Mouse (Mus musculus): ENCODE measurements around the gene Fam173a.

Fam173a gene

GRCm38 (mm10) chr17:25792615-25793014 is at the start of gene Fam173a:
Fam173a (minus strand) TSS chr17:25792901.
- no peak for DNase-seq

DNA sequence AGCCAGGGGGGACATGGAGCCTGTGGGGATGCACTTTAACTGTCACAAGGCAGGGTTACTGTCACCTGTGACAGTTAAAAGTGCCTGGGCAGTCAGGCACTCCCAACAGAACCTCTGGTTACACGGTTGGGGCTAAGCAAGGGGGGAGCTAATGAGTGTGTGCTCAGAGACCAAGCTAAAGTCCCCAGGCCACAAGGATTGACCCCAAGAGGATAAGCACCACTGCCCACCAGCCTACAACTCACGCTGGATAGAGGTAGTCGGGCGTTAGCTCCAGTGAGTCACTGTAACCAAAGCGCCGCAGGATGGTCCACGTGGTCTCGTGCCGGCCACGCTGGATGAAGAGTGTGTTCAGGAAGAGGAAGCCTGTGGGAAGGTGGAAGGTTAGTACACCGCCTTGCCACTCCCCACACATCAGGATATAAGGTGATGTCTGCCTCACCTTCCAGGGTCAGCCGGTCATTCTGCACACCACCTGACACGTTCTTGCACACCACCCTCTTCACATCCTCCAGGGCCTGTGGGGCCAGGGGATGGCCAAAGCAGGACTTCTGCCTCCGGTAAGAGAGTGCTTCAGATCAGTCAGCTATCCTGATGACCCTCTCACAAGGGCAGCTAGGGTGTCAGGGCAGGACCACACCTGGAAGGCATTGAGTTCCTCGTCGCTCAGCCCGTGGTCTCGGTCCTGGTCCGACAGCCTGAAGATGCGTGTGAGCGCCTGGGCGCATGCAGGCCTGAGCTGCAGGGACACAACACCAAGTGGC is 48.6 kb upstream of the Fam173a start, which contains the start of gene Gm20683:
TSS of gene Gm20683 (minus strand) at position 647 of the 764 bp plus-strand sequence.
- DNase-seq = no peak

DNA sequence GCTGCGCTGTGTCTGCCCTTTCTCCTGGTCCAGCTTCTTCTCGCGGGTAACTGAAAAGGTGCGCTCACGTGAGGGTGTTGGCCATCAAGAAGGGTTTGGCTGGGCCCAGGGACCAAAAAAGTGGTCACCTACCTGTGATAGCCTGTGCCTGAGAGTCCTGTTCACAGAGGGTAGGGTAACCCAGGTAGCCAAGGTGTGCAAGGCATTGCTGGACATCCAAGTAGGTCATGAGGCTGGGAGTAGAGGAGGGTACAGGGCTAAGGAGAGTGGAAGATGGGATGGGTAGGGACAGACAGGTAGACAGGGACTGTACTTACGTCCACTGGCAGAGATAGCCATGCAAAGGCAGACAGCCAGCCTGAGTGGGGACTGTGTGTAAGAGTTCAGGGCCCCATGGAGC is 47.8 kb upstream of the Fam173a start:
- no peak for DNase-seq

- DNase-seq = no peak
These were observed 46.9 kb upstream of the Fam173a start for GRCm38 (mm10) chr17:25839455-25840235.

GRCm38 (mm10) chr17:25838904-25839303 is 46.2 kb upstream of the Fam173a start:
- DNase-seq = no peak

GRCm38 (mm10) chr17:25837533-25837932 is 44.8 kb upstream of the Fam173a start:
- DNase-seq = no peak

GRCm38 (mm10) chr17:25837076-25837410 is 44.3 kb upstream of the Fam173a start, which contains the start of gene Rhbdl1:
Rhbdl1 (minus strand) TSS chr17:25837295.
- peak; percentile 86 for DNase-seq

DNA sequence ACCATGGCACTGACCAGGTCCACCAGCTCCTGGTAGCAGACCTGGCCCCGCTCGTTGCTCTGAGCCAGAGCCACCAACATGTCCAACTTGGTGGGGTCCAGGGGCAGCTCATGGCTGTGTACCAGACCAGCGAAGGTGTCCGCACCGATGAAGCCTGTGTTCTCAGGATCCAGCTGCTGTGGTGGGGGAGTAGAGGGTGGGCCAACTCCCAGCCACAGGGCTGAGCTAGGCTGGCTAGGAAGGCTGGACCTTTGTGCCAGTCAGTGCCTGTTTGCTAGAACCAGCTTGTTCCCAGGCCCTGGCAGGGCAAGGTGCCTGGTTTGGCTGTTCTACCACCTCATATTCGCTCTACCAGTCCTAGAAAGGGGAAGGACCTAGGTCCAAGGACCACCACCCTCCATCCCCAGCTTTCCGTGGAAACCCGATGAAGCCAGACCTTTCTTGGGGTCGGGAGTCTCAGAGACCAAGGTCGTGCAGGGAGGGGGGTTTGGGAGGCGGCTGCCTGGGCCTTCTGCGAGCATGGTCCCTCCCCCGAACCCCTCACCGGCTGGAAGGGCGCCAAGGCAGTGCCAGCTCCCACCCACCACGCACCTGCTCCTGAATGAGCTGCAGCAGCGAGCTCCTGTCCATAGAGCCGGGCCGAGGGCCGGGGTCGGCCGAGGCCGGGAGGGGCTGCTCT is 43.8 kb upstream of the Fam173a start:
- DNase-seq = no peak

GRCm38 (mm10) chr17:25835816-25836215 is 43.1 kb upstream of the Fam173a start:
- DNase-seq = no peak

GRCm38 (mm10) chr17:25835301-25835700 is 42.6 kb upstream of the Fam173a start:
- DNase-seq = no peak

- DNase-seq = no peak
These were observed 42.0 kb upstream of the Fam173a start for GRCm38 (mm10) chr17:25834595-25835222.

GRCm38 (mm10) chr17:25833961-25834594 is 41.4 kb upstream of the Fam173a start:
- no peak for DNase-seq

GRCm38 (mm10) chr17:25833291-25833663 is 40.6 kb upstream of the Fam173a start, which contains the start of gene Stub1:
Stub1 (minus strand) TSS chr17:25833404.
- peak; percentile 86 for DNase-seq

GRCm38 (mm10) chr17:25832436-25833290 is 40.0 kb upstream of the Fam173a start:
- peak; percentile 99 for DNase-seq

DNA sequence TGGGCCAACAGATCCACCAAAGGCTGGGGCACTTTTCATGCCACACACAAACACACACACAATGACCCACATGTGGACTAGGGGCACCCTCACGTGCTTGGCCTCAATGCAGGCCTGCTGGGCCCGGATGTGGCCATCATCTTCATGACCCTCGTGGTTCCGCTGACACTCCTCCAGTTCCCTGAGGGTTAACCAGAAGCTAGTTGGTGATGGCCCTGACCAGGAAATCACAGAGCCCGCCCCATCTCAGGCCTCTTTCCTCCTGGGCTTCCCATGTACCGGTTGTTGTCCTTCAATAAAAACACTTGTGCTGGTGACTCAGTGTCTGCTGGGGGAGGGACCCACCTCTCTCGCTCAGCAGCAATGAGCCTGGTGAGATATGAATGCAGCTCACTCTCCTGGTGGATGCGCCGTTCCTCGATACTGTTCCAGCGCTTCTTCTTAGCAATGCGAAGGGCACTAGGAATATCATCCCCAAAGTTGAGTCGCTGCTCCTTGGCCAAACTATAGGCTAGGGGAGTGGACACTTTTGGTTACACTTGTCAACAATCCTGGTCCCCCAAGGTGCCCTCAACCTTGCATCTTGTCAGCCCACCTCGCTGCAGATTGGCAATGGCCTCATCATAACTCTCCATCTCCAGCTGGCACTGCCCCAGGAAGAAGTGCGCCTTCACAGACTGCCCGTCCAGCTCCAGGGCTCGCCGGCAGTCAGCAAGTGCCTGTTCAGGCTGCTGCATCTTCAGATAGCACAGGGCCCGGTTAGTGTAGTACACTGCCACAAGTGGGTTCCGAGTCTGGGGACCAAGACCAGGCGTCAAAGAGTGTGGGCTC is 39.0 kb upstream of the Fam173a start:
- DNase-seq = no peak

DNA sequence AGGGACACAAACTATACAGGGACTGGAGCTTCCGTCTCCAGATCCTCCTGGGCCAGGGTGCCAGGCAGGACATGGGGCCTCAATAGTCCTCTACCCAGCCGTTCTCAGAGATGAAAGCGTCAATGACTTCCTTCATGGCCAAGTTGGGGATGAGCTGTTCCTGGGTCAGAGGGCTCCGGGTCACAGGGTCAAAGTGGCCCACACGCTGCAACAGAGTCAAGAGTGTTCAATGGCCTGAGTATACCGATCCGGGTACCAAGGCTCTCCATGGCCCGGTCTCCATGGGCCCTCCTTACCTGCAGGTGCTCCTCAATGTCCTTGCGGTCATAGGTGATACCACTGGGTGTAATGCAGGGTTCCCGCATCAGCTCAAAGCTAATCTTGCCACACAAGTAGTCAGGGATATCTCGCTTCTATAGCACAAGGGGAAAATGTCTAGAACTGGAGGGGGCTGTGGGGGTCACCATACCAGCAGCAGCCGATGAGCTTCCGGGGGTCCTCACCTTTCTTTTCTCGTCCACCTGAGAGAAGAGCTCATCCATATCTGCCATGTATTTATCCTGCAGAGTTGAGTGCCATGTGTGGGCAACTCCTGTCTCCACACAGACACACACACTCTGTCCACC is 38.2 kb upstream of the Fam173a start:
- DNase-seq = no peak

- no peak for DNase-seq
These were observed 37.6 kb upstream of the Fam173a start for GRCm38 (mm10) chr17:25830200-25830753.

DNA sequence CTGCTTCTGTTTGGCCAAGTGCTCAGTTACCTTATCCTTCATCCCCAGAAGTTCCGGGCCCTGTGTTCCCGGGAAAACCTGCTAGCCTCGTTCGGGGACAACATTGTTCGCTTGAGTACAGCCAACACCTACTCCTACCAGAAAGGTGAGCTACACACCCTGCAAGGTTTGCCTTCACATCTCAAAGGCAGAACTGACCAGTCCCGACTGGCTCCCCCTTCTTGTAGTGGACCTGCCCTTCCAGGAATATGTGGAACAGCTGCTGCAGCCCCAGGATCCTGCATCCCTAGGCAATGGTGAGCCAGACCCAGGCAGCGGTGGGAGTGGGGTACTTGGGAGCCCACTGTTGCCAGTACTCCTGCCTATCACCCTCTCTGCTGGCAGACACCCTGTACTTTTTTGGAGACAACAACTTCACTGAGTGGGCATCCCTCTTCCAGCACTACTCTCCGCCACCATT is 36.9 kb upstream of the Fam173a start:
- no peak for DNase-seq

DNA sequence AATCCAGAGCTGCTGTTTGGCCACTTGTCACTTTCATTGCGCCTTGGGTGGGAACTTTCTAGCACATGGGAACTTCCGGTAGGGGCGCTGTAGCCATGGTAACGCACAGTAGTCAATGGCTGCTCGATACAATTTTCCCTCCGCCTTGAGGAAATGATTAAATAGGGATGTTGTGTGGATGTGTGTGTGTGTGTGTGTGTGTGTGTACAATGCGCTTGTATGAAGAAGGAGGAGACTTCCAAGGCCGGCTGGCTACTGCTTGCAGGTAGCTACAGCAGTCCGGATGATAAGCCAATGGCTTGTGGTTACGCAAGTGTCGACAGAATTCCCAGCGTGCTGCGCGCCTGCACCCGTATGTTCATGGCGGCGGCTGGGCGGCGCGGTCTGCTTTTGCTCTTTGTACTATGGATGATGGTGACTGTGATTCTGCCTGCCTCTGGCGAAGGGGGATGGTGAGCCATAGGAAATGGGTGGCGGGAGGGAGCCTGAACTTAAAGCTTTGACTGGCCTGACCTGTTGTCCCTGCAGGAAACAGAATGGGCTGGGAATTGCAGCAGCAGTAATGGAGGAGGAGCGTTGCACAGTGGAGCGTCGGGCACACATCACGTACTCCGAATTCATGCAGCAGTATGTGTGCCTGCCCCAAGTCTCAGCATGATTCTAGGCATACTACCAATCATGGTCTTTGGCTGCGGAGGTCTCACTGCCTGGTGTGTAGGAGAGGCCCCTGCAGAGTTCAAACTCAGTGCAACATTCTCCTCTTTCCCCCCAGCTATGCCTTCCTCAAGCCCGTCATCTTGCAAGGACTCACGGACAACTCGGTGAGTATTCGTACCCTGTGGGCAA is 36.2 kb upstream of the Fam173a start, which contains the start of gene Jmjd8:
TSS of gene Jmjd8 (plus strand) at position 156 of the 846 bp plus-strand sequence.
- peak; percentile 74 for DNase-seq
